Mouse (Mus musculus) embryonic fibroblast, embryonic 13.5 days (primary cell): ENCODE data around the gene Ncbp2.

Experiments used
- CTCF ChIP-seq: IDR thresholded peaks from 2 replicates; pipeline ENCODE4 v1.5.1; 2011; ENCODE audit warnings: mild to moderate bottlenecking, control low read depth, low read length, moderate library complexity, borderline replicate concordance; ENCODE audit not compliant: insufficient read depth
- POLR2A ChIP-seq: IDR thresholded peaks from 2 replicates; pipeline ENCODE4 v1.6.1; 2011; ENCODE audit warnings: low read depth, mild to moderate bottlenecking, control low read depth, low read length, moderate library complexity

GRCm38 (mm10) chr16:31926547-31927182, 21.6 kb upstream of the Ncbp2 start:
- TF ChIP-seq CTCF = no peak
- no peak for TF ChIP-seq POLR2A
